Mouse (Mus musculus): ENCODE results near the gene Wiz.

Gene Wiz

GRCm38 (mm10) chr17:32349037-32349732 lies 40.1 kb downstream of the Wiz start:
- DNase-seq (ENCODE audit: low spot score), result peak; percentile 52

GRCm38 (mm10) chr17:32348406-32348805 lies 40.8 kb downstream of the Wiz start:
- no peak for DNase-seq (ENCODE audit: low spot score)

- no peak for DNase-seq (ENCODE audit: low spot score)
These were observed 48.1 kb downstream of the Wiz start for GRCm38 (mm10) chr17:32341102-32341501.

GRCm38 (mm10) chr17:32340110-32340509 lies 49.1 kb downstream of the Wiz start:
- no peak for DNase-seq (ENCODE audit: low spot score)

GRCm38 (mm10) chr17:32335869-32336268 lies 53.4 kb downstream of the Wiz start:
- DNase-seq (ENCODE audit: low spot score), result peak; percentile 45

GRCm38 (mm10) chr17:32334921-32335320 lies 54.3 kb downstream of the Wiz start:
- no peak for DNase-seq (ENCODE audit: low spot score)

- DNase-seq (ENCODE audit: low spot score), result no peak
These were observed 55.5 kb downstream of the Wiz start for GRCm38 (mm10) chr17:32333675-32334303.

- DNase-seq (ENCODE audit: low spot score), result no peak
These were observed 61.7 kb downstream of the Wiz start for GRCm38 (mm10) chr17:32327501-32327900.

- no peak for DNase-seq (ENCODE audit: low spot score)
These were observed 66.4 kb downstream of the Wiz start for GRCm38 (mm10) chr17:32322809-32323208.

GRCm38 (mm10) chr17:32321836-32322235 lies 67.4 kb downstream of the Wiz start:
- DNase-seq (ENCODE audit: low spot score), result no peak

- no peak for DNase-seq (ENCODE audit: low spot score)
These were observed 67.9 kb downstream of the Wiz start for GRCm38 (mm10) chr17:32321390-32321734.

GRCm38 (mm10) chr17:32320597-32321389 lies 68.4 kb downstream of the Wiz start, which contains the start of gene Akap8:
TSS of gene Akap8 (minus strand) at chr17:32321238.
- peak; percentile 99 for DNase-seq (ENCODE audit: low spot score)

GRCm38 (mm10) chr17:32319950-32320349 lies 69.3 kb downstream of the Wiz start:
- DNase-seq (ENCODE audit: low spot score), result no peak

- DNase-seq (ENCODE audit: low spot score), result no peak
These were observed 71.5 kb downstream of the Wiz start for GRCm38 (mm10) chr17:32317708-32318107.

GRCm38 (mm10) chr17:32317032-32317431 lies 72.2 kb downstream of the Wiz start:
- DNase-seq (ENCODE audit: low spot score), result no peak

- DNase-seq (ENCODE audit: low spot score), result no peak
These were observed 73.7 kb downstream of the Wiz start for GRCm38 (mm10) chr17:32315560-32315959.

- no peak for DNase-seq (ENCODE audit: low spot score)
These were observed 75.3 kb downstream of the Wiz start for GRCm38 (mm10) chr17:32313892-32314291.

- DNase-seq (ENCODE audit: low spot score), result no peak
These were observed 76.4 kb downstream of the Wiz start for GRCm38 (mm10) chr17:32312801-32313200.

- DNase-seq (ENCODE audit: low spot score), result no peak
These were observed 81.3 kb downstream of the Wiz start for GRCm38 (mm10) chr17:32307963-32308362.

Data from layer of hippocampus, adult 11-12 months (tissue).